Mouse (Mus musculus) heart, postnatal 0 days (tissue): ENCODE results near the gene Zfp992.
"Not testable (repeated sequence)": the region's sequence is repeated elsewhere in the genome, so short reads cannot be mapped to it uniquely, and the experiment has no call there.

Source experiments
- CTCF ChIP-seq: IDR thresholded peaks from 2 replicates; pipeline ENCODE4 v1.5.1; 2016; ENCODE audit warnings: antibody characterized with exemption, control low read depth, low read depth
- EP300 ChIP-seq: IDR thresholded peaks from 2 replicates; pipeline ENCODE4 v1.6.1; 2016; ENCODE audit warnings: antibody characterized with exemption, low read depth

DNA sequence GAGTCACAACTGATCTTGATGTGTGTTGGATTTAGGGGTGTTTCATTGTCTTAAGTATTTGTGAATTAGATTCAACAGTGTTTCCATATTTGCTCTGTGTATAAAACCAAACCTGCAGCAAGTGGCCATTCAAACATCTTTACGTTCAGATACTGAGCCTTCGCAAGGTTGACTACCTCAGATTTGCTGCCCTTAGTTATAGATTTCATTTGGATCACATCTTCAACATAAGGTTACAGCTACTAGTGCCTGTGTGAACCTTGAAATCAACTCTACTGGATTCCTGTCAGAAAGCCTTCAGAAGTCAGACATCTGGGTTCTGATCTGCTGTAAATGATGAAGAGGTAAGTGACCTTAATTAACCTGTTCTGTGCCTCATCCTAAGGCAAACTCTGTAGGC is 27.4 kb downstream of the Zfp992 start:
- not testable (repeated sequence) for TF ChIP-seq CTCF, EP300
